Mouse (Mus musculus) erythroblast, embryonic 14.5 days (primary cell): Measurements from ENCODE around the gene Frk.

Experiments
- GATA1 ChIP-seq: IDR thresholded peaks from 2 replicates; pipeline ENCODE4 v1.6.1; 2012; ENCODE audit warnings: low read length, inconsistent platforms, mixed read lengths
- TAL1 ChIP-seq: IDR thresholded peaks from 3 replicates; pipeline ENCODE4 v1.6.1; 2012; ENCODE audit warnings: low read length, inconsistent platforms, mixed read lengths

GRCm38 (mm10) chr10:34512551-34512950 is 29.4 kb downstream of the Frk start:
- TF ChIP-seq GATA1 (no peak), TAL1 (no peak)
